Mouse (Mus musculus) urinary bladder, postnatal 14 days (tissue): Measurements from ENCODE around the gene Unc5a.

ENCODE experiments used
- DNase-seq: peaks from one replicate; pipeline ENCODE4 v3.0.0; 2021; ENCODE audit warnings: low spot score

The Unc5a gene

GRCm38 (mm10) chr13:54955695-54956471 is 6.7 kb downstream of the Unc5a start:
- DNase-seq, result peak; percentile 31

GRCm38 (mm10) chr13:54957281-54957680 is 8.1 kb downstream of the Unc5a start:
- DNase-seq, result no peak

GRCm38 (mm10) chr13:54959059-54959701 is 10.0 kb downstream of the Unc5a start:
- no peak for DNase-seq

- DNase-seq, result no peak
These were observed 10.6 kb downstream of the Unc5a start for GRCm38 (mm10) chr13:54959842-54960241.

- no peak for DNase-seq
These were observed 11.3 kb downstream of the Unc5a start for GRCm38 (mm10) chr13:54960491-54960890.

GRCm38 (mm10) chr13:54965256-54965655 is 16.0 kb downstream of the Unc5a start:
- DNase-seq, result no peak

GRCm38 (mm10) chr13:54967501-54967900 is 18.3 kb downstream of the Unc5a start:
- no peak for DNase-seq

- DNase-seq, result no peak
These were observed 19.4 kb downstream of the Unc5a start for GRCm38 (mm10) chr13:54968636-54969035.

GRCm38 (mm10) chr13:54969513-54969912 is 20.3 kb downstream of the Unc5a start:
- no peak for DNase-seq

- DNase-seq, result peak; percentile 46
These were observed 21.5 kb downstream of the Unc5a start for GRCm38 (mm10) chr13:54970521-54971247.

GRCm38 (mm10) chr13:54975546-54975945 is 26.3 kb downstream of the Unc5a start:
- DNase-seq, result no peak

- DNase-seq, result no peak
These were observed 29.6 kb downstream of the Unc5a start for GRCm38 (mm10) chr13:54978804-54979203.

GRCm38 (mm10) chr13:54980957-54981356 is 31.7 kb downstream of the Unc5a start:
- no peak for DNase-seq

GRCm38 (mm10) chr13:54983001-54983400 is 33.8 kb downstream of the Unc5a start:
- DNase-seq, result no peak

GRCm38 (mm10) chr13:54983614-54984013 is 34.4 kb downstream of the Unc5a start:
- DNase-seq, result no peak

- no peak for DNase-seq
These were observed 38.2 kb downstream of the Unc5a start for GRCm38 (mm10) chr13:54987405-54987804.

- DNase-seq, result no peak
These were observed 39.1 kb downstream of the Unc5a start for GRCm38 (mm10) chr13:54988181-54988760.

GRCm38 (mm10) chr13:54992215-54992614 is 43.0 kb downstream of the Unc5a start:
- no peak for DNase-seq

GRCm38 (mm10) chr13:54994576-54994975 is 45.4 kb downstream of the Unc5a start:
- DNase-seq, result no peak

- no peak for DNase-seq
These were observed 46.0 kb downstream of the Unc5a start for GRCm38 (mm10) chr13:54995161-54995560.

GRCm38 (mm10) chr13:54997568-54997967 is 48.4 kb downstream of the Unc5a start:
- DNase-seq, result no peak

- DNase-seq, result no peak
These were observed 51.2 kb downstream of the Unc5a start for GRCm38 (mm10) chr13:55000433-55000832.

- no peak for DNase-seq
These were observed 52.9 kb downstream of the Unc5a start for GRCm38 (mm10) chr13:55002090-55002489.
